Mouse (Mus musculus): ENCODE measurements at regions not wholly inside any gene's neighbourhood (a gene's known extent, or its start where the extent isn't known, plus 50 kb on each side); places are given as distances from the start of the nearest gene placed in this dataset.
A peak's percentile ranks its signal among the peaks of the same experiment; 100 is the strongest.
"Not testable (repeated sequence)": the region's sequence is repeated elsewhere in the genome, so short reads cannot be mapped to it uniquely, and the experiment has no call there.

GRCm38 (mm10) chr11:14136142-14136541, 462.9 kb upstream of the Pom121l12 start:
- no peak for DNase-seq (ENCODE audit: low spot score)

- DNase-seq (ENCODE audit: low spot score), result not testable (repeated sequence)
Observed at GRCm38 (mm10) chr11:14142376-14142775, 456.7 kb upstream of the Pom121l12 start.

- no peak for DNase-seq (ENCODE audit: low spot score)
Observed at GRCm38 (mm10) chr11:14147639-14148038, 451.4 kb upstream of the Pom121l12 start.

- DNase-seq (ENCODE audit: low spot score), result no peak
Observed at GRCm38 (mm10) chr11:14159366-14159765, 439.7 kb upstream of the Pom121l12 start.

GRCm38 (mm10) chr11:14169478-14169877, 429.6 kb upstream of the Pom121l12 start:
- peak; percentile 11 for DNase-seq (ENCODE audit: low spot score)

GRCm38 (mm10) chr11:14174594-14174993, 424.5 kb upstream of the Pom121l12 start:
- DNase-seq (ENCODE audit: low spot score), result no peak

GRCm38 (mm10) chr11:14182020-14182419, 417.1 kb upstream of the Pom121l12 start:
- peak; percentile 63 for DNase-seq (ENCODE audit: low spot score)

- peak; percentile 7 for DNase-seq (ENCODE audit: low spot score)
Observed at GRCm38 (mm10) chr11:14182466-14182865, 416.6 kb upstream of the Pom121l12 start.

- DNase-seq (ENCODE audit: low spot score), result peak; percentile 5
Observed at GRCm38 (mm10) chr11:14183258-14183968, 415.7 kb upstream of the Pom121l12 start.

GRCm38 (mm10) chr11:14195081-14195480, 404.0 kb upstream of the Pom121l12 start:
- DNase-seq (ENCODE audit: low spot score), result no peak

Measured in embryo, embryonic 10 days (tissue).